Mouse (Mus musculus): Measurements from ENCODE around the gene 1700013G24Rik. TPM values are rescaled to one million over a fixed set of nuclear protein-coding genes. Genes with fewer than 3 reads are reported as not detected.

The 1700013G24Rik gene
- polyA plus RNA-seq, 1 experiment from 2014 or later = not detected

DNA sequence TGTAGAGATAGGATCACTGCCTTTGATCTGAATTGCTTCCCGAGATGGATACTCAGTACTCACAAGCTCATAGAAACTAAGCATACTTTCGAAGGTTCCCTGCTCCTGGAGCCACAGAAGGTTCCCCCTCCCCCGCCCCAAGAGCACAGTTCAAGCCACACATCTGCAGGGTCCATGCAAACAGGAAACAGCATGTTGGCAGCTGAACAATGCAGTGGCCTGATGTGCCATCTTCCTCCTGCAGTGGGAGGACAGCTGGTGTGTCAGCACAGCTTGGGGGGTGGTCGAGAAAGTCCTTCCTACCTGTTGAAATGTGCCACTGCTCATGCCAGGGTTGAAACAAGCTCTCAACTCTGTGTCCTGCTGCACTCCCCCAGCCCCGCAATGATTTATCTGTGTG, 5.8 kb downstream of the 1700013G24Rik start:
- WGBS = 72% methylated on average over 5 of the region's 5 CpGs

DNA sequence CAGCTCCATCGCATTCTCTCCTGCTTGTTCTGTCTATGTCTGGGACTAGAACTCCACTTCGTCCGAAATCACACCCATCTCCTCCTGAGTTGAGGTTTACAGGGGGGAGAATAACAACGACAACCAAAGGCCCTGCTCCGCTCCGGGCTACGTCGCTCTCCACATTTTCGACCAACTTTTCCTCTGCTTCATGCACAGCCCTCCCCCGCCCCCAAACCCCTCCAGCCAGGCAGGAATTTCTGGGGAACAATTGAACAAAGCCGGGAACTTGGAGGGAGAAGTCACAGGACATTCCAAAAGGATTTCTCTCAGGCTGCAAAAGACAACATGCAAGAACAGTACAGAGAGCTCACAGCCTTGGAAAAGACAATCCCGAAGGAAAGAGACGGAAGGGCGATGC, 7.6 kb downstream of the 1700013G24Rik start:
- H3K9me3 ChIP-seq = no peaks in the 10 kb centered on the region
- no peak overlapping the region for H3K27ac ChIP-seq (replicated peaks)
- 61% methylated on average over 14 of the region's 14 CpGs for WGBS
- H3K4me3 ChIP-seq = no peak overlapping the region
- no peaks in the 10 kb centered on the region for H3K36me3 ChIP-seq
- no peak overlapping the region for H3K4me2 ChIP-seq
- H3K27me3 ChIP-seq = no peaks in the 10 kb centered on the region
- no peak overlapping the region for H3K9ac ChIP-seq
- H3K4me1 ChIP-seq (replicated peaks) = no peaks in the 10 kb centered on the region
- ATAC-seq (ENCODE audit: low FRiP score, low read depth) = no peak

More for the DNA sequence above, 5.8 kb downstream of the 1700013G24Rik start:
- H3K4me3 ChIP-seq = no peak overlapping the region
- no peak for ATAC-seq (ENCODE audit: low FRiP score, low read depth)
- H3K4me1 ChIP-seq (replicated peaks) = no peaks in the 10 kb centered on the region
- H3K9ac ChIP-seq = no peak overlapping the region
- H3K27ac ChIP-seq (replicated peaks) = no peak overlapping the region
- H3K27me3 ChIP-seq = no peaks in the 10 kb centered on the region
- H3K9me3 ChIP-seq = no peaks in the 10 kb centered on the region
- no peaks in the 10 kb centered on the region for H3K36me3 ChIP-seq
- no peak overlapping the region for H3K4me2 ChIP-seq

DNA sequence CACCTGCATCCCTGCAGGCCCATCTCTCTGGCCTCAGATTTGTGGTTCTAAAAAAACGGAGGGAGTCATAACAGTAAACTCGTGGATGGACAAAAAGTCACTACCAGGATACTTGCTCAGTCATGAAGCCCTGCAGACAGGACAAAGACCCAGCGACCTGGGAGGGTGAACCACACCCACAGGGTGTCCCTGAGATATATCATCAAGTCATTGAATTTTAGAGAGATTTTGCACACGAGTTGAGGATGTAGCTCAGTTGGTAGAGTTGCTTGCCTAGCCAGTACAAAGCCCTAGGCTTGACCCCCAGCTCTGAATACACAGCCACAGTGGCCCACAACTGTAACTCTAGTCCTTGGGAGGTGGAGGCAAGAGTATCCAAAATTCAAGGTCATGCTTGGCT, 8.1 kb downstream of the 1700013G24Rik start:
- Histone ChIP-seq H3K4me3 (no peak overlapping the region), H3K4me2 (no peak overlapping the region), H3K9me3 (no peaks in the 10 kb centered on the region), H3K27ac (replicated peaks) (no peak overlapping the region), H3K36me3 (no peaks in the 10 kb centered on the region), H3K9ac (no peak overlapping the region), H3K4me1 (replicated peaks) (no peaks in the 10 kb centered on the region), H3K27me3 (no peaks in the 10 kb centered on the region)
- no peak for ATAC-seq (ENCODE audit: low FRiP score, low read depth)
- WGBS = 71% methylated on average over 4 of the region's 4 CpGs

DNA sequence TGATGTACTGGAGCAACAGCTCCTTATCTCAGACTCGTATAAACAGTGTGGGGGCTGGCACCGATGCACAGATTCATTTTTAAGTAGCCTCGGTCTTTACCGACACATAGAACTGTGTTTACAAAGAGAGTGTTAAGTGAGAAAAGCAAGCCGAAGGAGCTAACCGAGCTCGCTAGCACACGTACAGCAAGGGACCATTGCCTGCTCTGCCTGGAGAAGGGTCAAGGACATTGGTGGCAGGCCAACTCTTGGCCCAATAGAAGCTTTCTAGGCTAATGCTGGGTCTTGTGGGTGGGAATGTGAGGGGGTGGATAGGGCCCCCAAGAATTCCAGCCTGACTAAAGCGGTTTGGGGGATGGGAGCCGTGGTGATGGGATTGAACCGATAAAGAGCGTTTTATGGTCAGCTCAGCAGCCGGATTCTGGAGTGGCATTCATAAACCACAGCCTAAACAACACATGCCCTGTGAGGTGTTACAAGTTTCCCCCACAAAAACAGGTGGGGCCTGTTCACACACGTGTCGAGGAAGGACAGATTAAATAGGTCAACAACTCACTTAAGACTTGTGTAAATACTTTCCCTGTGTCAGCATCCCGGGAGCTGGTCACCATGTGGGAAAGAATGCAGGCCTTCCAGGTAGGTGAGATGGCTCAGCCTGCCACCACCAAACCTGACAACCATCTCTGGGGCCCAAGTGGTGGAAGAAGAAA, 9.1 kb downstream of the 1700013G24Rik start:
- WGBS = 90% methylated on average over 16 of the region's 16 CpGs
- no peak for ATAC-seq (ENCODE audit: low FRiP score, low read depth)
- H3K9ac ChIP-seq = no peak overlapping the region

DNA sequence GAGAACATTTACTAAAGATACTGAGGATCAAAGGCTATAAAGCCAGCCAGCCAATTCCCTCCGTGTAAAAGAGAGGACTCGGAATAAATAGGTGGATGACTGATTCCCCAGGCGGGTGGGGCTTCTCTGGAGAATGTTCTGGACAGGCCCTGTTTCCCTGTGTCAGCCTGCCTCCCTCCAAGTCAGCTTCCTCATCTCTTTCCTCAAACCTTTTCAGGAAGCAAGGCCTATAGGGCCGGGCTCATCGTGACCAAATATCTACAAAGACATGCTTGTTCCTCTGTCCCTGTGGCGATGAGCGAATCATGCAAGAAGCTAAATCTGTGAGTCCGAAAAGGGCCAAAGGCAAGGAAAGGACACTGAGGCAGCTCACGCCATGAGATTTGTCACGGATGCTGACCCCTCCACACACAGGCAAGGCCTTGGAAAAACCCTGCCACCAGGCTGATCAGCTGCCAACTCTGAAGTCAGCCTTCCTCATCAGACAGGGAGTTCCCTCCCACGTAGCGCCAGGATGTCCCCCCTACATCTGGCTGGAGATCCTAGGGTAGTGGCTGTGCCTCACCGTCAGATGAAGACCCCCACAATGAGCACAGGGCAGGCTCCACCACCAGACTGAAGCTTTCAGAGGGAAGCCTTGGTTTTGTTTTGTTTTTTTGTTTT, 12.2 kb downstream of the 1700013G24Rik start:
- H3K4me2 ChIP-seq = no peak overlapping the region
- no peaks in the 10 kb centered on the region for H3K36me3 ChIP-seq
- H3K27ac ChIP-seq (replicated peaks) = no peak overlapping the region
- no peak for ATAC-seq (ENCODE audit: low FRiP score, low read depth)
- H3K9me3 ChIP-seq = no peaks in the 10 kb centered on the region
- peaks cover 18% of the 10 kb centered on the region for H3K4me1 ChIP-seq (replicated peaks)
- H3K4me3 ChIP-seq = no peak overlapping the region
- H3K9ac ChIP-seq = no peak overlapping the region
- H3K27me3 ChIP-seq = no peaks in the 10 kb centered on the region
- 68% methylated on average over 13 of the region's 13 CpGs for WGBS

More for the DNA sequence above, 9.1 kb downstream of the 1700013G24Rik start:
- Histone ChIP-seq H3K27me3 (no peaks in the 10 kb centered on the region), H3K27ac (replicated peaks) (no peak overlapping the region), H3K4me2 (no peak overlapping the region), H3K4me3 (no peak overlapping the region), H3K9me3 (no peaks in the 10 kb centered on the region), H3K36me3 (no peaks in the 10 kb centered on the region), H3K4me1 (replicated peaks) (no peaks in the 10 kb centered on the region)

DNA sequence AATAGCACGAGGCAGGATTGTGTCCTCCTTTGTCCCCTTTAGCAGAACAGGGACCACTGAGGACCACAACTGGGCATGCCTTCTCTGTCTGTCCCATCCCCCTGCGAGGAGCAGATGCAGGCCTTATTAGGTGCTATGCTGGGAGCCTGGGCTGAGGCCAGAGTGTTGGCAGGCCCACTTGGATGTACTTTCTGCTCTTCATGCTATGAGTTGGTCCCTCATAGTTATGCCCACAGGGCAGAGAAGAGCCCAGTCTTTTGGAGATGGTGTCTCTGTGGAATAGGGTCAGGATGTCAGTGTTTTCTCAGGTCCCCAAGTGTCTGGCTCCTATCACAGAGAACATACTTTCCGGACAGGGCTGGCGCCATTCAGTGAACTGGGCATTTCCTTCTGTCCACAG, 13.9 kb downstream of the 1700013G24Rik start:
- Histone ChIP-seq H3K4me1 (replicated peaks) (peaks cover 18% of the 10 kb centered on the region), H3K36me3 (no peaks in the 10 kb centered on the region), H3K27ac (replicated peaks) (no peak overlapping the region), H3K4me2 (no peak overlapping the region), H3K4me3 (no peak overlapping the region), H3K27me3 (no peaks in the 10 kb centered on the region), H3K9me3 (no peaks in the 10 kb centered on the region), H3K9ac (no peak overlapping the region)
- ATAC-seq (ENCODE audit: low FRiP score, low read depth) = no peak
- 81% methylated on average over 4 of the region's 4 CpGs for WGBS

DNA sequence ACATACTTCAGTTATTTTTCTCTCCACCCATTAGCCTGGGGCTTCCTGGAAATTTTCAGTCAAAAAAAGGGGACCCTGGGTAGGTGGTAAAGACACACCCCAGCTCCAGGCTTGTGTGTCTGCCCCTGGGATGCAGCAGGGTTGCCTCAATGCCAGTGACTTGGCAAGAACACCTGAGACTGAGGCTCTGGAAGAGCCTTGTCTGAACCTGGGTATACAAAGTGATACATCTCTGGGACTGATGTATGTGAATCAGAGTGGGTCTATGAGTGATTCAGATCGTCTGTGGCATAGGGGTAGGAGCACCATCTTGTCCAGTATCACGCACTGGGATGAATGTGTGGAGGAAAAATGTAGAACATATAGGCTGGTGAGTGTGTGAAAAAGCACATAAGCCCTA, 14.4 kb downstream of the 1700013G24Rik start:
- no peak for ATAC-seq (ENCODE audit: low FRiP score, low read depth)
- no peak overlapping the region for H3K4me3 ChIP-seq
- WGBS = 91% methylated on average over 2 of the region's 2 CpGs
- no peak overlapping the region for H3K9ac ChIP-seq
- H3K4me2 ChIP-seq = 0 out of 2 replicates have a peak overlapping the region, but pooled peaks have one; percentile 88
- no peak overlapping the region; the same call in 1 of the 2 replicates for H3K27ac ChIP-seq (replicated peaks)
- H3K27me3 ChIP-seq = no peaks in the 10 kb centered on the region
- no peaks in the 10 kb centered on the region for H3K9me3 ChIP-seq
- no peaks in the 10 kb centered on the region for H3K36me3 ChIP-seq
- H3K4me1 ChIP-seq (replicated peaks) = peaks cover 18% of the 10 kb centered on the region

DNA sequence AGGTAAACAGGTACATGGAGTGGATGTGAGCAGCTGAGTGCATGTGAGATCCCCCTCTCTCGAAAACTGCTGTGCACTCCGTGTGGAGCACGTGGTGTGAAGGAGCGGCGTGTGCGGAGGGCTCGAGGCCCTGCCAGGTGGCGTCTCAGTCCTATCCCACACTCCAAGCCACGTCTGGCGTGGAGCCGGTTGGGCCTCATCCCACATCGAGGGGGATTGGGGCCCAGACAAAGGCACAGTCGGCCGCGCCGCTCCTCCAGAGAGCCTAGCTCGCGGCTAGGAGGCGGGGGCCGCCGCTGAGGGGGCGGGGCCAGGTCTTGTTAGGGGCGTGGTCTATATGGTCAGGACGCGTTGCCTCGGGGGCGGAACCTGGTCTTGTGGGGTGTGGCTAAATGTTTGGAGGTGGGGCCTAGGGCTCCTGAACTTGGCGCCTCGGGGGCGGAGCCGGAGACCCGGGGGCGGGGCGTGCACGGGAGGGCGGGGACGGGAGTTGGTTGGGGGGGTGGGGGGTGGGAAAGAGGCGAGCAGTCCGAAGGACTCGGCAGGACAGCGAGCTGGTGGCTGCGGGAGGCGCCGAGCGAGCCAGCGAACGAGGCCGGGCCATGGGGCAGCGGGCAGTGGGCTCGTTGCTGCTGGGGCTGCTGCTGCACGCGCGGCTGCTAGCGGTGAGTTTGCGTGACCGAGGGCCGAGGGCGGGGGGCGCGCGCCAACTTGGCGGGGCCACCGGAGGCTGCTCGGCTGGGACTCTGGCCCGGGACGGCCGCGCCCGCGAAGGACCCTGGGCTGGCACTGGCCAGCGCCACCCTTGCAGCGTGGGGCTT, 15.4 kb downstream of the 1700013G24Rik start, which contains the start of gene Hspg2:
TSS of gene Hspg2 (plus strand) at position 510 of the 821 bp plus-strand sequence.
- Histone ChIP-seq H3K9ac (peak within 1 kb of the TSS; percentile 35), H3K4me2 (peak within 1 kb of the TSS; percentile 88), H3K4me1 (replicated peaks) (peaks cover 18% of the 10 kb centered on the region), H3K27ac (replicated peaks) (no peak within 1 kb of the TSS; the same call in 1 of the 2 replicates), H3K4me3 (peak within 1 kb of the TSS; percentile 45), H3K9me3 (no peaks in the 10 kb centered on the region), H3K27me3 (no peaks in the 10 kb centered on the region), H3K36me3 (no peaks in the 10 kb centered on the region)
- ATAC-seq (ENCODE audit: low FRiP score, low read depth) = peak; percentile 87
- under 1% methylated on average over 56 of the region's 72 CpGs for WGBS

DNA sequence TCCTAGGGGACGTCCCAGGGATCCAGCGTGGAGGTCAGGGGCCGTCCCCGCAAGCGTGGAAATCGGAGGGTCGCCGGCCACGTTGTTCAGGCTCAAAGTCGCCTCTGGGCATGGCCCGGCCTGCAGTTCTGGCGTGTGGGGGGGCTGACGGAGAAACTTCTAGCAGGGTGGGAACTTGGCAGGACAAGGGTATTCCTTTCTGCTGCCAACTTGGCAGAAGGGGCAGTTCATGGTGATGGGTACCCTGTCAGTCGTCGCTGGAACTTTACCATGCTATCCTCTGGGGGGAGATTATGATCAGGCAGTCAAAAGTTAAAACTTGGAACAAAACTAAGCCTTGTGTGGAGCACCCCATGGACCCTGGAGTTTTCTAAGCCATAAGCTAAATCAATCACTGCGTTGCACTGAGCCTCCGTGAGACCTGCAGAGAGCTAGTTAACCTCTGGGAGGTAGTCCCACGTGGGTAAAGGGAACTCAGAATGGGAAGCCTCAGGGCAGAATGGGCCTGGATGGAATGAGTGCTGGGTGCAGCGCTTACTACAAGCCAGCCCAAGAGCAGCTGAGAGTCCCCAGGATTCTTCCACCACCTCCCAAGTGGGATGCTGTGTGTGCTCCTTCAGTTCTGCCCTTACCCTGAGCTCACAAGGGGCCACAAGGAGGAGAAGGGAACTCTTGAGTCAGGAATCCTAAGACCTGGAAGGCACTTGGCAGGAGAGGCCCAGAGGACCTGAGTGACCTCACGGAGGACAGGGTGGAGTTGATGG, 16.2 kb downstream of the 1700013G24Rik start:
- no peak overlapping the region for H3K27ac ChIP-seq (replicated peaks)
- H3K9ac ChIP-seq = peak overlapping the region; percentile 34
- 5% methylated on average over 20 of the region's 20 CpGs for WGBS
- H3K36me3 ChIP-seq = no peaks in the 10 kb centered on the region
- H3K9me3 ChIP-seq = no peaks in the 10 kb centered on the region
- H3K4me1 ChIP-seq (replicated peaks) = peaks cover 18% of the 10 kb centered on the region
- peak overlapping the region; percentile 88 for H3K4me2 ChIP-seq
- H3K27me3 ChIP-seq = no peaks in the 10 kb centered on the region
- ATAC-seq (ENCODE audit: low FRiP score, low read depth) = peak; percentile 29; the same call in 1 of the 2 replicates
- peak overlapping the region; percentile 45 for H3K4me3 ChIP-seq

DNA sequence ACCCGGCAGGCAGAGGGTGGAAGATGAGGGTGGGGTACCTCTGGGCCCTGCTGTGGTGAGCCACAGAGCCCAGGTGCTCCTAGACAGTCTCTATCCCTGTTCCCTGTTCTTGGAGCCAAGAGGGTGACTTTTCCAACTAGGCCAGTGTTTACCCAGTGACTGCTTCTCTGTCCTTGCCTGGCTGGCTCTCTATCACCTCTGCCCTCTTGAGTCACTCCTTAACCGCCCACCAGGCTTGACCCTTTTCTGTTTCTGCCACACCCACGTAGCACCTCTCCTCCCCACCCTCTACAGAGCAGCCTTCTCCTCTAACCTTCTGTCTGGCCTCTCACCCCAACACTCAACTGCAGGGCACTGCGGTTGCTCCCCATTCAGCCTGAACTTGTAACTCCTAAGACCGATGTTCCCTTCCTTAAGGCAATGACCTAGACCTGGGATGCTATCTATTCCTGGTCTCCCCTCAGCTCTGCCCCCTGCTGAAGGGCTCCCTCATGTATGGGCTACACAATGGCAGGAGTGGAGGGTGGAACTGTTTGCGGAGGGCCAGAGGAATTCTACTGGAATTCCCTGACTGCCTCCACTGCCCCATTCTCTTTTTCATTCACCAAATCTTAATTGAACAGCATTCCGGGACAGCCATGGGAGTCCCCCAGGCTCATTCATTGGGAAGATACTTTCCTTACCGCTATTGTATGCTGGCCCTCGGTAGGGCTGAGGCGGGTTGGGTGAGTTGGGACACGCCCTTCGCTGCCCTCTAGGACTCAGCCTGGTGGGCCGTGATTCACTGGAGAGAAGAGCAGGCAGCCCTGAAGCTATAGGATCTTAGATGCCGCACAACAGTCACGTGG, 17.0 kb downstream of the 1700013G24Rik start:
- WGBS = 33% methylated on average over 15 of the region's 15 CpGs
- peaks cover 18% of the 10 kb centered on the region for H3K4me1 ChIP-seq (replicated peaks)
- no peaks in the 10 kb centered on the region for H3K27me3 ChIP-seq
- no peaks in the 10 kb centered on the region for H3K9me3 ChIP-seq
- H3K4me3 ChIP-seq = peak overlapping the region; percentile 45; the same call in 1 of the 2 replicates
- H3K9ac ChIP-seq = no peak overlapping the region
- H3K4me2 ChIP-seq = peak overlapping the region; percentile 88
- H3K27ac ChIP-seq (replicated peaks) = no peak overlapping the region
- no peak for ATAC-seq (ENCODE audit: low FRiP score, low read depth)
- H3K36me3 ChIP-seq = no peaks in the 10 kb centered on the region

Data from hindbrain, embryonic 15.5 days (tissue).